Mouse (Mus musculus) heart, postnatal 0 days (tissue): ENCODE results near the gene Clec1a. TPM values are rescaled to one million over a fixed set of nuclear protein-coding genes. Genes with fewer than 3 reads are reported as not detected.

Experiments
- ATAC-seq: fragments of 200-750 bp; cut with Nextera tagmentation; 2 replicates; pipeline ENCODE4 v1.8.0; 2017; ENCODE audit warnings: low read depth, moderate number of reproducible peaks, moderate library complexity; ENCODE audit not compliant: insufficient read depth
- DNase-seq: peaks from one replicate; pipeline ENCODE4 v3.0.0-alpha.2; 2016; ENCODE audit warnings: low spot score
- H3K27ac ChIP-seq: fragments of 300-500 bp; sonication (generic); 2 replicates; pipeline ENCODE4 v1.5.1; 2014; ENCODE audit warnings: low read depth, mild to moderate bottlenecking
- H3K27me3 ChIP-seq: fragments of 300-500 bp; sonication (generic); 2 replicates; pipeline ENCODE4 v1.6.1; 2014; ENCODE audit warnings: low read length, mixed read lengths; ENCODE audit not compliant: control insufficient read depth, insufficient read depth
- H3K36me3 ChIP-seq: fragments of 300-500 bp; sonication (generic); replicated peaks from 2 replicates; pipeline ENCODE4 v1.6.1; 2014; ENCODE audit warnings: low read length, mixed read lengths; ENCODE audit not compliant: control insufficient read depth, insufficient read depth
- H3K4me1 ChIP-seq: fragments of 300-500 bp; sonication (generic); 2 replicates; pipeline ENCODE4 v1.6.1; 2014; ENCODE audit warnings: antibody characterized with exemption; ENCODE audit not compliant: control insufficient read depth, insufficient read depth
- H3K4me2 ChIP-seq: fragments of 300-500 bp; sonication (generic); 2 replicates; pipeline ENCODE4 v1.6.1; 2014; ENCODE audit warnings: low read depth, mild to moderate bottlenecking, low read length, moderate library complexity
- H3K4me3 ChIP-seq: fragments of 300-500 bp; sonication (generic); 2 replicates; pipeline ENCODE4 v1.5.1; 2014; ENCODE audit warnings: low read depth, low read length
- H3K9ac ChIP-seq: fragments of 300-500 bp; sonication (generic); replicated peaks from 2 replicates; pipeline ENCODE4 v1.6.1; 2014; ENCODE audit warnings: low read depth, low read length, mixed read lengths
- H3K9me3 ChIP-seq: fragments of 300-500 bp; sonication (generic); replicated peaks from 2 replicates; pipeline ENCODE4 v1.6.1; 2016; ENCODE audit warnings: low read length; ENCODE audit not compliant: control insufficient read depth
- CTCF ChIP-seq: IDR thresholded peaks from 2 replicates; pipeline ENCODE4 v1.5.1; 2016; ENCODE audit warnings: antibody characterized with exemption, control low read depth, low read depth
- EP300 ChIP-seq: IDR thresholded peaks from 2 replicates; pipeline ENCODE4 v1.6.1; 2016; ENCODE audit warnings: antibody characterized with exemption, low read depth
- WGBS: fragments of 180-500 bp; shearing (Covaris S2); extraction: QIAGEN DNeasy Blood & Tissue Kit; methylation state at CpG from one replicate; pipeline ENCODE4 v1.1.7; 2014; 5-methylcytosine and 5-hydroxymethylcytosine counted together
- polyA plus RNA-seq: library from polyadenylated mRNA; unstranded; fragments of >200 nt; fragmentation: Nextera tagmentation; extraction: Ambion mirVana; gene quantifications from 2 replicates; pipeline ENCODE4 v1.2.1, GENCODE M21; 2015
- total RNA-seq: library from RNA; depleted of rRNA; stranded (reverse); fragments of >200 nt; gene quantifications from 2 replicates; pipeline ENCODE4 v1.2.3, GENCODE M21; 2014; ENCODE audit warnings: low replicate concordance

Clec1a gene
- total and polyA plus RNA-seq, 2 experiments from 2014 or later = 8.9 to 9.1 TPM

DNA sequence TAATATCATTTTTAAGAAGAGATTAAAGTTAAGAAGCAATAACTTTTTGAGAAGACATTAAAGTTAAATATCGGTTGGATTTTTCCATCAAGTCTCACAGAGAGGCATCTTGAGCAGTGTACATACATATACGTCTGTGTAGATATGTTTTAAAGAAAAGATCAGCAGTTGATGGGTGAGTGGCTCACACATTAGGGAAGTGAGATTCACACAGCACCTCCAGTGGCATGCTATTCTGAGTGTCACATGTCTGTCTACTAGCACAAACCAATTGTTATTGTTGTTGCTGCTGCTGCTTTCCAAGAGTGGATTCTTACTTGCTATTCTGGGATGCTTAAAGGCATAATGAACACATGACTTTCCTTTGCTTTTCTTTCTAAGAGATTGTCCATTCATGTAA lies 49.4 kb downstream of the Clec1a start:
- Histone ChIP-seq H3K4me2 (no peak overlapping the region), H3K4me3 (no peak overlapping the region), H3K36me3 (no peaks in the 10 kb centered on the region), H3K4me1 (peaks cover 5% of the 10 kb centered on the region; the same call in 1 of the 2 replicates), H3K27me3 (no peaks in the 10 kb centered on the region), H3K9me3 (no peaks in the 10 kb centered on the region), H3K27ac (no peak overlapping the region), H3K9ac (no peak overlapping the region)
- WGBS = 90% methylated on average over 2 of the region's 2 CpGs
- ATAC-seq (no peak), DNase-seq (no peak)
- TF ChIP-seq CTCF (no peak), EP300 (no peak)

DNA sequence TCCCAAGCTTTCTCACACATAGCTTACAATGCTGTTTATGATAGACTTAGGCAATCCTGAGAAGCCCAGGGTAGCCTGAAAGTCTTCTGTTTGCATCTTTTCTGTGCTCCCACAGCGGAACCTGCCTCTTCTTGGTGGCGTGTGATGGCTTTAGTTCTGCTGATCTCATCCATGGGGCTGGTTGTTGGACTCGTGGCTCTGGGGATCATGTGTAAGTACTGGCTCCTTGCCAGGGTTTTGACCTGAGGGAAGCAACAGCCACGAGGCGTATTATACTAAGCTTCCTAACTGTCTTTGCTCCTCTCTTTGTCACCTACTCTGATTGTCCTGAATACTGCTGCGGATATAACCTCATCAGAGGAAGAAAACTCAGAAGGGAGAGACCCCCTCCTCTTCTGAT lies 51.9 kb downstream of the Clec1a start:
- no peaks in the 10 kb centered on the region for H3K4me1 ChIP-seq
- peak; percentile 54 for DNase-seq
- peak overlapping the region; percentile 55; the same call in 1 of the 2 replicates for H3K27ac ChIP-seq
- peak; percentile 57; the same call in 1 of the 2 replicates for ATAC-seq
- no peaks in the 10 kb centered on the region for H3K9me3 ChIP-seq
- 20% methylated on average over 6 of the region's 6 CpGs for WGBS
- no peak overlapping the region for H3K4me2 ChIP-seq
- H3K9ac ChIP-seq = no peak overlapping the region
- H3K27me3 ChIP-seq = no peaks in the 10 kb centered on the region
- H3K36me3 ChIP-seq = no peaks in the 10 kb centered on the region
- TF ChIP-seq CTCF (no peak), EP300 (no peak)
- H3K4me3 ChIP-seq = no peak overlapping the region

DNA sequence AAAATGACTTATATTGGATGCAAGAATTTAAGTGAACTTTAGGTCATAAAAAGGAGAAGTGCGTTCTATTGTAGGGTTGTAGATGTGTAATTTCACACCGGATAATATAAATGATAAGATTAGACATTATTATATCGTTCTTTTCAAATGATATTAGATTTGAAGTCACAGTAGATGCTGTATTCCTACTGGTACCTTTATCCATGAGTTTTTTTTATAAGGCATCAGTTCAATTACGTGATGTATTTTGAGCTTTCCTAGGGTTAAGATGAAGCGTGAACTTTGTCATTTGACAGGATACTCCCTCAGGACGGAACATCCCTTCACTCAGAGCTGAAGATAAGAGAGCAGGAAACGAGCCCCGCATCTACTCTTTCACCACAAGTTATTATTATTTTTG lies 54.8 kb downstream of the Clec1a start, which contains the start of gene Clec1b:
Clec1b (plus strand) TSS at position 301 of the 400 bp plus-strand sequence.
- H3K27ac ChIP-seq = no peak within 1 kb of the TSS
- ATAC-seq (no peak), DNase-seq (no peak)
- TF ChIP-seq EP300 (no peak), CTCF (no peak)
- H3K9ac ChIP-seq = no peak within 1 kb of the TSS
- no peaks in the 10 kb centered on the region for H3K27me3 ChIP-seq
- 57% methylated on average over 8 of the region's 8 CpGs for WGBS
- no peaks in the 10 kb centered on the region for H3K36me3 ChIP-seq
- H3K4me2 ChIP-seq = 0 out of 2 replicates have a peak within 1 kb of the TSS, but pooled peaks have one; percentile 8
- no peak within 1 kb of the TSS for H3K4me3 ChIP-seq
- H3K4me1 ChIP-seq = no peaks in the 10 kb centered on the region
- H3K9me3 ChIP-seq = no peaks in the 10 kb centered on the region

DNA sequence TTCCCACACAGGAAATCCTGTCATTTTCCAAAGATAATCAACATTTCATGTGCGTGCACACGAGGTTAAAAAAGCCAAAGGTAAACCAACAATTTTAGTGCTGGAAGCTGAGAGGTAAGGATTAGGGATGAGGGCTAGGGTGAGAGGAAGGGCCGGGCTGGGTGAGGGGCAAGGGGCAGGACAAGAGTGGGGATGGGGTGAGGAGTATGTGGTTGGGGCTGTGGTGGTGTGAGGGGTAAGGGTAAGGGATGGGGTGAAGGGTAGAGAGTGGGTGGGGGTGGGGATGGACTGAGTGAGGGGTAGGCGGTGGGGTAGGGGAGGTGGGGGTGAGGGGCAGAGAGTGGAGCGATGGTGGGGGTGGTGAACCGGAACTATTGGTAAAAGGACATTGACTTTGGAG lies 58.1 kb downstream of the Clec1a start:
- no peaks in the 10 kb centered on the region for H3K27me3 ChIP-seq
- DNase-seq = no peak
- H3K9me3 ChIP-seq = no peaks in the 10 kb centered on the region
- WGBS = 59% methylated on average over 6 of the region's 6 CpGs
- H3K27ac ChIP-seq = no peak overlapping the region
- H3K36me3 ChIP-seq = no peaks in the 10 kb centered on the region
- no peak overlapping the region for H3K4me2 ChIP-seq
- no peak overlapping the region for H3K4me3 ChIP-seq
- no peak overlapping the region for H3K9ac ChIP-seq
- no peaks in the 10 kb centered on the region for H3K4me1 ChIP-seq
- TF ChIP-seq EP300 (no peak), CTCF (no peak)
- no peak for ATAC-seq

DNA sequence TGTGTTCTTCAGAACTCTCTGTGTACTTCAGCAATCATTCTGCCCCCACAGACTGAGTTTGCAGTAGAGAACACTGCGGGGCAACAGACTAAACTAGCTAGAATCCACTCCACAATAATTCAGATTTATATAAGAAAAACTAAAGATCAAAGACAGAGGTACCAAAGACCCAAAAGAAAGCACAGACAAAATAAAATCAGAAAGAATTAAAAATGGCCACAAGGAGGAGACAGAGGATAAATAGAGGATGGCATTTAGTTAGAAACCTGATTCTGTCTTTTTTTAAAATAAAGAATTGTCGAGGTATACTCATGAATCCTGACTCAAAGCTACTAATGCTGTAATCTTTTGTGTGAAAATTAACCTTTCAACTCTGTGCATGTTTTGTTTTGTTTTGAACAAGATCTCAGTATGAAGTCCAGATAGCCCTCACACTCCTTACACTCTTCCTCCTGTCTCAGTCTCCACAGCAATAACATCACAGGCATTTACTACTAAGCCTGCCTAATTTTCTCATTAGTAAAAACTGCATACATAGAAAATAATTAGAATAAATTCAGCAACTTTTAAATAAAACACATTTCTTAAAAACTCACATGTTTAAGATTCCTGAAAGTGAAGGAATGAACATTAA lies 58.6 kb downstream of the Clec1a start:
- Histone ChIP-seq H3K9me3 (no peaks in the 10 kb centered on the region), H3K27me3 (no peaks in the 10 kb centered on the region), H3K4me3 (no peak overlapping the region), H3K9ac (no peak overlapping the region), H3K4me1 (no peaks in the 10 kb centered on the region), H3K4me2 (no peak overlapping the region), H3K27ac (no peak overlapping the region), H3K36me3 (no peaks in the 10 kb centered on the region)
- 17% methylated on average over 2 of the region's 2 CpGs for WGBS
- TF ChIP-seq EP300 (no peak), CTCF (peak; percentile 61)
- peak; percentile 36 for DNase-seq
- ATAC-seq = no peak

DNA sequence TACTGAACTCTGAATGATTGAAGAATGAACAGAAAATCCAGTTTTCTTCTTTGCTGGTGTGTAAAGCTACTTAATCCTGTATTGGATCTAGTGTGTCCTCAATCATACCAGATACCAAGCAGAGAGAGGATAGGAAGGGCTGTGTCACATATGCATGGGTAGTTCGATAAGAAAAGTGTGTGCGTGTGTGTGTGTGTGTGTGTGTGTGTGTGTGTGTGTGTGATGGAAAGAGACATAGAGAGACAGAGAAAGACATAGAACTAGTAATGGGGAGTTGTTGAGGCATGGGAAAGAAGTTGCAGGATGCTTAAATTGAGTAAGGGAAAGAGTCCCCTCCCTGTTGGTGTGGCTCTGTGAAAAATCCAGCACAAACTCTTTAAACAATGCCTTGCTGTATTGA lies 66.0 kb downstream of the Clec1a start, which contains the start of gene Clec12b:
Clec12b (minus strand) TSS at position 101 of the 400 bp plus-strand sequence.
- H3K27me3 ChIP-seq = no peaks in the 10 kb centered on the region
- DNase-seq = no peak
- no peak for ATAC-seq
- no peaks in the 10 kb centered on the region for H3K9me3 ChIP-seq
- WGBS = 74% methylated on average over 2 of the region's 2 CpGs
- H3K4me1 ChIP-seq = no peaks in the 10 kb centered on the region
- no peak within 1 kb of the TSS for H3K4me3 ChIP-seq
- TF ChIP-seq CTCF (no peak), EP300 (no peak)
- no peak within 1 kb of the TSS for H3K27ac ChIP-seq
- no peak within 1 kb of the TSS for H3K4me2 ChIP-seq
- no peaks in the 10 kb centered on the region for H3K36me3 ChIP-seq
- no peak within 1 kb of the TSS for H3K9ac ChIP-seq
